Mouse (Mus musculus): ENCODE measurements around the gene Zfyve28.

GRCm38 (mm10) chr5:34273251-34273681 lies 15.0 kb downstream of the Zfyve28 start:
- no peak for TF ChIP-seq CTCF (IDR thresholded peaks at IDR 0.05; ENCODE audit: extremely low read depth, insufficient read depth, low read length)
- no peak for TF ChIP-seq POLR2A (IDR thresholded peaks at IDR 0.05; ENCODE audit: extremely low read depth, insufficient read depth, low read length)
